Mouse (Mus musculus) thymus, adult 2 months (tissue): ENCODE measurements around the gene Phldb3. TPM values are rescaled to one million over a fixed set of nuclear protein-coding genes. Genes with fewer than 3 reads are reported as not detected.
A peak's percentile ranks its signal among the peaks of the same experiment; 100 is the strongest.

ENCODE experiments used
- DNase-seq: peaks from one replicate; pipeline ENCODE4 v3.0.0; 2021
- H3K27ac ChIP-seq: fragments of 200-500 bp; 2 replicates; pipeline ENCODE4 v1.5.1; 2012; ENCODE audit warnings: low read length, control low read depth; ENCODE audit not compliant: control insufficient read depth, insufficient read depth
- H3K27me3 ChIP-seq: fragments of 200-500 bp; 2 replicates; pipeline ENCODE4 v1.6.1; 2012; ENCODE audit warnings: mild to moderate bottlenecking, low read length, moderate library complexity, mixed read lengths; ENCODE audit not compliant: control insufficient read depth, insufficient read depth
- H3K36me3 ChIP-seq: fragments of 200-500 bp; 2 replicates; pipeline ENCODE4 v1.6.1; 2012; ENCODE audit warnings: mild to moderate bottlenecking, low read length, moderate library complexity; ENCODE audit not compliant: control insufficient read depth, insufficient read depth
- H3K4me1 ChIP-seq: fragments of 200-500 bp; replicated peaks from 2 replicates; pipeline ENCODE4 v1.6.1; 2012; ENCODE audit warnings: low read length; ENCODE audit not compliant: control insufficient read depth, insufficient read depth
- H3K4me3 ChIP-seq: fragments of 200-500 bp; 2 replicates; pipeline ENCODE4 v1.5.1; 2012; ENCODE audit warnings: mild to moderate bottlenecking, low read length, control low read depth, moderate library complexity; ENCODE audit not compliant: control insufficient read depth, insufficient read depth
- CTCF ChIP-seq: fragments of 200-500 bp; IDR thresholded peaks from 2 replicates; pipeline ENCODE4 v1.5.1; 2012; ENCODE audit warnings: mild to moderate bottlenecking, control low read depth, low read length, moderate library complexity, borderline replicate concordance; ENCODE audit not compliant: control insufficient read depth, poor library complexity, insufficient read depth; ENCODE audit errors: extremely low read depth
- POLR2A ChIP-seq: fragments of 200-500 bp; IDR thresholded peaks from 2 replicates; pipeline ENCODE4 v1.6.1; 2012; ENCODE audit warnings: mild to moderate bottlenecking, low read length, control low read depth, moderate library complexity; ENCODE audit not compliant: control insufficient read depth, poor library complexity, insufficient read depth; ENCODE audit errors: extremely low read depth
- WGBS: fragments of 180-500 bp; shearing (Covaris S2); methylation state at CpG from one replicate; pipeline ENCODE4 v1.1.7; 2018; 5-methylcytosine and 5-hydroxymethylcytosine counted together
- polyA plus RNA-seq: library from polyadenylated mRNA; depleted of rRNA; stranded (reverse); fragments of >200 nt; gene quantifications from 2 replicates; pipeline ENCODE4 v1.2.3, GENCODE M21; 2012

The Phldb3 gene
- polyA plus RNA-seq, 1 experiment = 10.7 TPM

DNA sequence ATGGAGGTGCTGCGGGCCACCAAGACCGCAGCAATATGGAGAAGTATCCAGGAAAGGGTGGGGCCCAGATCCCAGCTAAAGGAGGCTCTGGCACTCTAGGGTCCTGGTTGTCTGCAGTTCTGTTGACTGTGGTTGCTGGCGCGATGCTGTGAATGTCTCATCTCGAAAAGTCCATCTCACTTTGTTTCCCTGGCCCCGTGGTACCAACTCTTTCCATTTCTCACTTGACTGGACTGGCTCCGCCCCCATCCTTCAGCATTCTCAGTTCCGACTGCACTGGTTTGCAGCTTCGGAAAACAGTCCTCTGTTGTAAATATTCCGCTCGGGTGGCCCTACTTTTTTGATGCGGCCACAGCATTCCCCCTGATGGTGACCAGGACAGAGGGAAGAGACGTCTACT lies 29.9 kb downstream of the Phldb3 start:
- WGBS = 86% methylated on average over 13 of the region's 13 CpGs
- Histone ChIP-seq H3K27me3 (peaks cover 7% of the 10 kb centered on the region; the same call in 1 of the 2 replicates), H3K4me1 (peaks cover 19% of the 10 kb centered on the region), H3K4me3 (no peak overlapping the region), H3K36me3 (no peaks in the 10 kb centered on the region), H3K27ac (no peak overlapping the region)
- no peak for DNase-seq
- no peak for TF ChIP-seq POLR2A
- no peak for TF ChIP-seq CTCF

DNA sequence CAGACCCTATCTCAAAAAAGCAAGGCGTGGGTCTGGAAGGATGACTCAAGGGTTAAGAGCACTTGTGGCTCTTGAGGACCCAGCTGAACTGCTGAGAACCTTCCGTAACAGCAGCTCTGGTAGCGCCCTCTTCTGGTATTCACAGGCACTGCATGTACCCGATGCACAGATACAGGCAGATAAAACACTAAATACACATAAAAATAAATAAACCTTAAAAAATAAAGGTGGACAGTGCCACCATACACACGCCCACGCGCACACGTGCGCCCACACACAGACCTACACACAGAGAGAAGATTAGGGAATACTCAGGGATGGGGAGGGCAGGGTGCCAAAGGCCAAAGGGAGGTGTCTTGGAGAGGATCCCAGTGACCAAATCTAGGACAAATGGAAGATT lies 31.9 kb downstream of the Phldb3 start:
- H3K4me3 ChIP-seq = no peak overlapping the region
- WGBS = 13% methylated on average over 9 of the region's 9 CpGs
- TF ChIP-seq CTCF (peak; percentile 68; the same call in 1 of the 2 replicates), POLR2A (no peak)
- no peak overlapping the region for H3K27ac ChIP-seq
- DNase-seq = peak; percentile 68
- H3K27me3 ChIP-seq = peaks cover 7% of the 10 kb centered on the region; the same call in 1 of the 2 replicates
- H3K4me1 ChIP-seq = peaks cover 25% of the 10 kb centered on the region
- no peaks in the 10 kb centered on the region for H3K36me3 ChIP-seq

DNA sequence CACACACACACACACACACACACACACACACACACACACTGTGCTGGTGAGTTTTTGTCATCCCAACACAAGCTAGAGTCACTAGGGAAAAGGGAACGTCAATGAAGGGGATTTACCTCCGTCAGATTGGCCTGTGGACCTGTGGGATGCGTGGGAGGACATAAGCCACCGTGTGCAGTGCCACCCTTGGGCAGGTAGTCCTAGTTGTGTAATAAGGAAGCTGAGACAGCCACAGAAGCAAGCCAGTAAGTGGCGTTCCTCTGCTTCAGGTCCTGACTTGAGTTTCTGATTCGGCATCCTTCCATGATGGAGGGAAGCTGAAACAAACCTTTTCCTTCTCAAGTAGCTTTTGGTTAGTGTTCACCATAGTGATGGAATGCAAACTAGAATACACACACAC lies 33.9 kb downstream of the Phldb3 start:
- no peak for DNase-seq
- TF ChIP-seq CTCF = no peak
- WGBS = 61% methylated on average over 6 of the region's 6 CpGs
- H3K36me3 ChIP-seq = no peaks in the 10 kb centered on the region
- no peak overlapping the region for H3K4me3 ChIP-seq
- peaks cover 17% of the 10 kb centered on the region for H3K4me1 ChIP-seq
- H3K27ac ChIP-seq = no peak overlapping the region
- H3K27me3 ChIP-seq = no peaks in the 10 kb centered on the region

DNA sequence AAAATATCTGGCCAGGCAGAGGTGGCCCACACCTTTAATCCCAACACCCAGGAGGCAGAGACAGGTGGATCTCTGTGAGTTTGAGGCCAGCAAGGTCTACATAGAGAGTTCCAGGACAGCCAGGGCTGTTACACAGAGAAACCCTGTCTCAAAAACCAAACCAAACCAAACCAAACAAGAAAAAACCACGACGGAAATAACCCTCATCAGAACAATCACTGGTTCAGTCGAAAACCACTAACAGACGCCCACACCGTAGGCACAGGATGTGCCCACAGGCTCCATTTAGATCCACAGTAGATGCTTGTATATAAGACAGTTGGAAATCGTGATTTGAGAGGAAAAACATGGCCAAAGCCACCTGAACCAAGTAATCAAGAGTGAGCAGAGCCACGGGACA lies 34.4 kb downstream of the Phldb3 start:
- TF ChIP-seq POLR2A (no peak), CTCF (no peak)
- Histone ChIP-seq H3K36me3 (no peaks in the 10 kb centered on the region), H3K4me3 (no peak overlapping the region), H3K4me1 (peaks cover 17% of the 10 kb centered on the region), H3K27me3 (no peaks in the 10 kb centered on the region), H3K27ac (no peak overlapping the region)
- DNase-seq = no peak
- WGBS = 9% methylated on average over 7 of the region's 7 CpGs

DNA sequence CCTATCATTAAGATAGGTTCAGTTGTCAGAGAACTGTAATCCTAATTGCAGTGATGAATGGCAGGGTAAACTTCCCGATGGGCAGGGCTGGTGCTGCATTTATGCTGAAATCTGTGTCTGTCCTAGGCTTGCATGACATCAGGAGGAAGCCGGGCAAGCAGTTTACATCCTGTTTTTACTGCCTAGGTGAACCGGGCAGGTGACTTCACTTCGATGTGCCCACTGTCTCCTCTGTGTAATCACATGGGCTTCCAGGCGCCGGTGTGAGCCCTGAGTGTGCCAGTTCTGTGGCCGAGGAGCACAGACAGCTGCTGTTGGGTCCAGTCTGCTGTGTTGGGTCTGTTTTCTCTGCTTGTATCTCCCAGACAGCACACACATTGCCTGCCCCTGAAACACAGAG lies 35.9 kb downstream of the Phldb3 start:
- H3K4me1 ChIP-seq = peaks cover 17% of the 10 kb centered on the region
- 33% methylated on average over 7 of the region's 7 CpGs for WGBS
- no peak overlapping the region for H3K4me3 ChIP-seq
- no peaks in the 10 kb centered on the region for H3K36me3 ChIP-seq
- no peaks in the 10 kb centered on the region for H3K27me3 ChIP-seq
- TF ChIP-seq CTCF (no peak), POLR2A (no peak)
- no peak for DNase-seq
- H3K27ac ChIP-seq = no peak overlapping the region

DNA sequence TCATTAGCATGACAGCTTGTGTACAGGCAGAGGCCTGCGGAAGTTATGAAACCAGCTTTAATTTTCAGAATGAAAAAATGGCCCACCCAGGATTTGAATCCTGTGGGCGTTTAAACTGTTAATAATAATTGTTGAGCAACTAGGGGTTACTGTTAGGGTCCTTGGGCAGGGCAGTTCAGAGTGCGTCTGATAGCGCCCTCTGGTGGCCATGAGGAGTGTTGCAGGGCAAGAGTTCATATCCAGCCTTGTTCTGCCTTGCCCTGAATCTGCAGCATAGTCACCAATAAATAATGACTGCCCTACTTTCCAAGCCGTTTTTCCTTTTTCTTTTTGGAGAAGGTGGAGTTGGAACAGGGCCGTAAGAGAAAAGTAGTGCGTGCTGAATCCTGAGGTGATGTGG lies 43.1 kb downstream of the Phldb3 start:
- no peak overlapping the region for H3K27ac ChIP-seq
- peak; percentile 68 for DNase-seq
- H3K4me1 ChIP-seq = no peaks in the 10 kb centered on the region
- no peaks in the 10 kb centered on the region for H3K36me3 ChIP-seq
- WGBS = 25% methylated on average over 7 of the region's 7 CpGs
- no peaks in the 10 kb centered on the region for H3K27me3 ChIP-seq
- H3K4me3 ChIP-seq = no peak overlapping the region
- TF ChIP-seq CTCF (peak; percentile 82; the same call in 1 of the 2 replicates), POLR2A (no peak)

DNA sequence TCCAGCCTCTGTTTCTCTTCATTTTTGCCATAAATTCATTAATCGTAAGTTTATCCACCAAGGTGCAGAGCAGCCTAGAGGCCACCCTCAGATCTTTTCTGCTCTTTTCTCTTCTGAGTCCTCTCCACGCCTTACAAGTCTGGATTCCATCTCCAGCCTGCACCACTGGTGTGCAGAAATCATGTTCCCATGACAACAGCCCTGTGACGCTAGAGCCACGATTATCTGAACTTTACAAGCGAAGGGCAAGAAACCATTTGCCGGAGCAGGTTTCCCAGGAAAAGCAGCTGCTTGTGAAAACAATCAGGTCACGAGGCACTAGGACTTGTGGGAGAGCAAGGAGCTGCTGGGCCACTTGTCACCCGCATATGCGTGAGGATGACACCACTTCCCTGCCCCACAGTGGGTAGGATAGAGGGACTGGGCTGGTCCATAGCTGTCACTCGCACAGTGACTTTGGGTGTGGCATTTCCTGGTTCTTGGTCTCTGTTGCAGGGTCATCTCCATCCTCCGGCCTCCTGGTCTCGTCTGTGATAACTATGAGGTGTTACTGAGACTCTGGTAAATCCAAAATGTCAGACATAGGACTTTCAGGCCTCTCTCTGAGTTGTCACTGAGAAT lies 49.3 kb downstream of the Phldb3 start:
- H3K36me3 ChIP-seq = no peaks in the 10 kb centered on the region
- peaks cover 14% of the 10 kb centered on the region for H3K4me1 ChIP-seq
- H3K27ac ChIP-seq = no peak overlapping the region
- no peak for TF ChIP-seq POLR2A
- no peak for TF ChIP-seq CTCF
- H3K27me3 ChIP-seq = no peaks in the 10 kb centered on the region
- no peak for DNase-seq
- 91% methylated on average over 12 of the region's 12 CpGs for WGBS
- no peak overlapping the region for H3K4me3 ChIP-seq
